Mouse (Mus musculus) ES-Bruce4 (cell line): ENCODE data around the gene Mrpl16.

Experiments
- CTCF ChIP-seq: IDR thresholded peaks from one replicate; pipeline ENCODE4 v1.8.1; 2011; ENCODE audit warnings: low read depth, low read length
- POLR2A ChIP-seq: IDR thresholded peaks from one replicate; pipeline ENCODE4 v1.8.1; 2011; ENCODE audit warnings: low read length; ENCODE audit not compliant: insufficient read depth

DNA sequence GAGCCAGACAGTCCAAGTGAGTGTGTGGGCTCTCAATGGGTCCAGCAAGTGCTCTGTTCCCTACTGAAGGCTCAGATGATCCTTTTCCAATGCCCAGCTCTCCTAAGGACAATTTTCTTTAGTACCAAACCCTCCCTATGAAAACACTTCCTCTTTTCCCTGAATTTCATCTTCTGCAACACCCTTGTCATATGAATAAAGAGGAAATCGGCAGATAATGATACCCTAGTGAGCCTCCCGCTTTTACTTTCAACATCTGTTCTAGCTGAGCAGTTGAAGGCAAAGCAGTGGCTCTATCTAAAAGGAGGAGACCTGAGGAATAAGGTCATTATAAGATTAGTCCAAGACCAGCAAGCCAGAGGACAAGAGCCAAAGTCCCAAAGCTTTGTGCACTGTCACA, 38.3 kb downstream of the Mrpl16 start:
- TF ChIP-seq POLR2A (no peak), CTCF (no peak)
